Mouse (Mus musculus) liver, embryonic 14.5 days (tissue): Measurements from ENCODE around the gene Xpnpep2. TPM values are rescaled to one million over a fixed set of nuclear protein-coding genes. Genes with fewer than 3 reads are reported as not detected.

Experiments
- ATAC-seq: fragments of 200-750 bp; cut with Nextera tagmentation; 2 replicates; pipeline ENCODE4 v1.8.0; 2017; ENCODE audit warnings: moderate number of reproducible peaks, mild to moderate bottlenecking, moderate library complexity; ENCODE audit not compliant: insufficient read depth
- DNase-seq, 3 experiments: peaks; one replicate each; pipeline ENCODE4 v3.0.0-alpha.2; 2012 to 2013; ENCODE audit warnings: low read depth in 3 of 3, low spot score in 3 of 3
- H3K27ac ChIP-seq: fragments of 300-500 bp; sonication (generic); 2 replicates; pipeline ENCODE4 v1.5.1; 2014; ENCODE audit warnings: moderate library complexity, mild to moderate bottlenecking, control low read depth, inconsistent platforms
- H3K27me3 ChIP-seq: fragments of 300-500 bp; sonication (generic); 2 replicates; pipeline ENCODE4 v1.6.1; 2014; ENCODE audit warnings: mild to moderate bottlenecking, low read length, moderate library complexity; ENCODE audit not compliant: control insufficient read depth, insufficient read depth
- H3K36me3 ChIP-seq: fragments of 300-500 bp; sonication (generic); replicated peaks from 2 replicates; pipeline ENCODE4 v1.6.1; 2014; ENCODE audit warnings: low read depth; ENCODE audit not compliant: control insufficient read depth, insufficient read depth
- H3K4me1 ChIP-seq, 2 experiments: fragments of 200-500 bp in 1 of 2; fragments of 300-500 bp in 1 of 2; sonication (generic) in 1 of 2; replicated peaks; 2 replicates each; pipeline ENCODE4 v1.6.1; 2012 to 2014; ENCODE audit warnings: antibody characterized with exemption in 1 of 2, inconsistent platforms in 1 of 2, low read length in 1 of 2; ENCODE audit not compliant: control insufficient read depth in 2 of 2, insufficient read depth in 2 of 2
- H3K4me2 ChIP-seq: fragments of 300-500 bp; sonication (generic); 2 replicates; pipeline ENCODE4 v1.6.1; 2014; ENCODE audit warnings: low read depth, mild to moderate bottlenecking, control low read depth, moderate library complexity
- H3K4me3 ChIP-seq, 2 experiments: fragments of 200-500 bp in 1 of 2; fragments of 300-500 bp in 1 of 2; sonication (generic) in 1 of 2; 2 replicates each; pipeline ENCODE4 v1.5.1; 2012 to 2014; ENCODE audit warnings: low read depth in 2 of 2, low read length in 2 of 2, mild to moderate bottlenecking in 2 of 2, control low read depth in 1 of 2, inconsistent platforms in 1 of 2, moderate library complexity in 1 of 2; ENCODE audit not compliant: insufficient read depth in 1 of 2
- H3K9ac ChIP-seq: fragments of 300-500 bp; sonication (generic); replicated peaks from 2 replicates; pipeline ENCODE4 v1.6.1; 2014; ENCODE audit warnings: mild to moderate bottlenecking, control low read depth, moderate library complexity
- H3K9me3 ChIP-seq: fragments of 300-500 bp; sonication (generic); 2 replicates; pipeline ENCODE4 v1.6.1; 2016; ENCODE audit warnings: low read length, mixed read lengths; ENCODE audit not compliant: control insufficient read depth
- CTCF ChIP-seq: IDR thresholded peaks from 2 replicates; pipeline ENCODE4 v1.5.1; 2016; ENCODE audit warnings: antibody characterized with exemption, low read depth, control low read depth
- EP300 ChIP-seq: IDR thresholded peaks from 2 replicates; pipeline ENCODE4 v1.6.1; 2016; ENCODE audit warnings: antibody characterized with exemption, low read depth
- WGBS: fragments of 180-500 bp; shearing (Covaris S2); extraction: QIAGEN DNeasy Blood & Tissue Kit; methylation state at CpG from one replicate; pipeline ENCODE4 v1.1.7; 2014; ENCODE audit not compliant: insufficient replicate concordance; 5-methylcytosine and 5-hydroxymethylcytosine counted together
- polyA plus RNA-seq, 2 experiments: library from polyadenylated mRNA; depleted of rRNA in 1 of 2; stranded (reverse) in 1 of 2; unstranded in 1 of 2; fragments of >200 nt; fragmentation: Nextera tagmentation in 1 of 2; extraction: Ambion mirVana in 1 of 2; gene quantifications; 2 replicates each; pipeline versions ENCODE4 v1.2.1 to v1.2.3; 2012 to 2014

The Xpnpep2 gene
- polyA plus RNA-seq, 2 experiments = 0.01 to 0.23 TPM

DNA sequence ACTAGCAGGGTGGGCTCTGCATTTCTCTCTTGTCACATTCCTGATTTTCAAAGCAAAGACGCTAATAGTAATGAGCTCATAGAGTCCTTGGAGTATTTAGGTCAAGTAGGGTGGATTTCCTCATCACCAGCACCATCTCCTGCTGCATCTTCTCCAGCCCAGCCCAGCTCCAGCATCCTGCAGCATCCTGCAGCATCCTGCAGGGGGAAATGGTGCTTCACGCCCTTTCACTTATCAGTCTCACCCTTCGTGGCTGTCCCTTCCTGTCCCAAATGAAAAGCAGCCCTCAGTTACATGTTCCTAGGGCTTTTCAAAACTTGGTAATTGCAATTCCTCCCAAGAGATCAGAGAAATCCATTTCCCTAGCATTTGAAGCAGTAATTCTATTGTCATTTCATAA lies 15.0 kb upstream of the Xpnpep2 start:
- whole genome bisulfite sequencing = 18% methylated on average over 3 of the region's 3 CpGs
- H3K27me3 ChIP-seq = no peaks in the 10 kb centered on the region
- H3K4me2 ChIP-seq = no peak overlapping the region
- no peak overlapping the region for H3K27ac ChIP-seq
- no peak for DNase-seq
- no peak overlapping the region for H3K4me3 ChIP-seq
- H3K9me3 ChIP-seq = no peaks in the 10 kb centered on the region
- H3K4me1 ChIP-seq = no peaks in the 10 kb centered on the region
- no peak overlapping the region for H3K9ac ChIP-seq
- TF ChIP-seq CTCF (peak; percentile 45), EP300 (no peak)
- no peaks in the 10 kb centered on the region for H3K36me3 ChIP-seq
- no peak for ATAC-seq

DNA sequence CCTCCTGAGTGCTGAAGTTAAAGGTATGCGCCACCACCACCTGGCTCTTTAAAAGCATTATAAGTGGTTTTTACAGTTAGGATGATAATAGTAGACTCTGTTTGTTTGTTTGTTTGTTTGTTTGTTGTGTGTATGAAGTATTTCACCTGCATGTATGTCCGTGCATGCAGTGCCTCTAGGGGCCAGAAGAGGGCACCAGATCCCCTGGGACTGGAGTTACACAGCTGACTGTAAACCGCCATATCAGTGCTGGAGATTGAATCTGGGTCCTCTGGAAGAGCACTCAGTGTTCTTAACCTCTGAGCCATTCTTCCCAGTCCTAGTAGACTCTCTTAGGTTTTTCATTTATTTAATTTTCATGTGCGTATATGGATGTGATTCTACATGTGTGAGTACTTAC lies 13.9 kb upstream of the Xpnpep2 start:
- Histone ChIP-seq H3K27me3 (no peaks in the 10 kb centered on the region), H3K4me2 (no peak overlapping the region), H3K4me1 (no peaks in the 10 kb centered on the region), H3K36me3 (no peaks in the 10 kb centered on the region), H3K27ac (no peak overlapping the region), H3K9ac (no peak overlapping the region), H3K4me3 (no peak overlapping the region), H3K9me3 (no peaks in the 10 kb centered on the region)
- ATAC-seq (no peak), DNase-seq (peak in 2 of 3 experiments; percentile 3 to 10)
- 50% methylated on average over 4 of the region's 4 CpGs for WGBS
- peak; percentile 85 for TF ChIP-seq CTCF
- TF ChIP-seq EP300 = no peak

DNA sequence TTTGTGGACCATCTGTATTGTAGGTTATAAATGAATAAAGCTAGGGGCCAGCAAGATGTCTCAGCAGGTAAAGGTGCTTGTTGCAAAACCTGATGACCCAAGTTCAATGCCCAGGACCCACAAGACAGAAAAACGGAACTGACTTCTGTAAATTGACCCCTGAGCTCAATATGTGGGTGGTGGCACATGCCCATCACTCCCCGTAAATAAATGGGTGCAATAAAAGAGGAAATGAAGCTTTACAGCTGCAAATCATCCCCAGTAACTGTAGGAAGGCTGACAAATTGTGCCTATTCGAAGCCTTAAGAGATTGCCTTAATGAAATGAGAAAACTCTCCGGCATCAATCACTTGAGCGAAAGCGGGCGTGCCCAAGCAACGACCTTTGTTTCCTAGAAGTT lies 11.9 kb upstream of the Xpnpep2 start:
- Histone ChIP-seq H3K4me1 (no peaks in the 10 kb centered on the region), H3K27ac (no peak overlapping the region), H3K9me3 (no peaks in the 10 kb centered on the region), H3K4me3 (no peak overlapping the region), H3K27me3 (no peaks in the 10 kb centered on the region), H3K4me2 (no peak overlapping the region), H3K9ac (no peak overlapping the region), H3K36me3 (no peaks in the 10 kb centered on the region)
- 55% methylated on average over 8 of the region's 8 CpGs for WGBS
- no peak for ATAC-seq
- no peak for DNase-seq
- no peak for TF ChIP-seq CTCF

DNA sequence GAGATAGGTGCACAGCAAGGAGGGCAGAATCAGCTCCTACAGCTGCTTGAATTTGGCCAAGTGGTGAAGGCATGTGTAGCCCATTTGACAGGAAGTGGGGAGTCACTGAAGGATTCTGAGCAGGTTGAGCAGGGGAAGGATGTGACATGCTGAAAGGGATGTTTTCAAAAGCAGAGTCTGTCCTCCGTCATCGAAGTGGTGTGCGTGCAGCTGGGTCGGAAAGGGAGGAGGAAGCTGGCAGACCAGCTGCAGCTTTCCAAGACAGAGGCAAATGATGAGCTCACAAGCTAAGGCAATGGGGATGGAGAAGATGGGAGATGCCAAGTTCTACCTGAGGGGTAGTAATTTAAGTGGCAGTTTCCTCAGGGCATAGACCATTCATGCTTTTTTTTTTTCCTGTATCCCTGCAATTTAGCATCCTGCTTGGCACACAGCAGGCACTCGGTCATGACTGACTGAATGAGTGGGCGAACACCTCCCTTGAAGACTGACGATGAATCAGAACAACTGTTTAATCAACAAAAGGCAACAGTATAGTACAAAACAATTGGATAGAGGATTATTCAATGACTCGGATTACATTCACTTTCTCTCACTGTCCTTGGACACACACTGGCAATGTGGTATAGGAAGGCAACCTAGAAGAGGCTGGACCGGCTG lies 9.9 kb upstream of the Xpnpep2 start:
- no peaks in the 10 kb centered on the region for H3K36me3 ChIP-seq
- no peak overlapping the region for H3K27ac ChIP-seq
- no peak for DNase-seq
- 55% methylated on average over 9 of the region's 9 CpGs for WGBS
- no peak overlapping the region for H3K9ac ChIP-seq
- no peak overlapping the region for H3K4me3 ChIP-seq
- ATAC-seq = no peak
- H3K9me3 ChIP-seq = no peaks in the 10 kb centered on the region
- no peaks in the 10 kb centered on the region for H3K4me1 ChIP-seq
- H3K4me2 ChIP-seq = no peak overlapping the region
- H3K27me3 ChIP-seq = no peaks in the 10 kb centered on the region
- TF ChIP-seq CTCF (no peak), EP300 (no peak)

DNA sequence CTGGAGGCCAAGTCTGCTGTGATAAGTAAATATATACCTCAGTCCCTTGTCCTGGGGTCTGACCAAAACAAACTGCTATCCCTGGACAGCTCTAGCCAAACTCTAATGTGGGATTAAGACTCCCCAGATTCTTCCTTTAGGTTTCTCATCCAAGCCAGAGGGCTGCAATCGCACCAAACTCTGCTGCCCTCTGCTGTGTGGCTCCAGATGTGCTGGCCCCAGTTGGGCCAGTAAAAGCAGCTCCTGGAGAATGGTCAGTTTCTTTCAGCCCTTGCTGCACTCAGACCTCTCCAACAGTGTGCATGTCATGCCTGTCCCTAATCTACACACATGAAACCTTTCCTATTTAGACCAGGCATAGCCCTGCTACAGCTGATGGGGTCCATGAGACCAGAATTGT lies 8.7 kb upstream of the Xpnpep2 start:
- Histone ChIP-seq H3K4me1 (no peaks in the 10 kb centered on the region), H3K9ac (no peak overlapping the region), H3K9me3 (no peaks in the 10 kb centered on the region), H3K4me3 (no peak overlapping the region), H3K36me3 (no peaks in the 10 kb centered on the region), H3K27me3 (no peaks in the 10 kb centered on the region), H3K27ac (no peak overlapping the region), H3K4me2 (no peak overlapping the region)
- 27% methylated on average over 1 of the region's 1 CpGs for WGBS
- DNase-seq = no peak
- no peak for ATAC-seq
- TF ChIP-seq EP300 (no peak), CTCF (peak; percentile 31)
